Mouse (Mus musculus) left cerebral cortex, postnatal 10 days (tissue): ENCODE measurements around the gene Mettl2. TPM values are rescaled to one million over a fixed set of nuclear protein-coding genes. Genes with fewer than 3 reads are reported as not detected.
"Not testable (repeated sequence)": the region's sequence is repeated elsewhere in the genome, so short reads cannot be mapped to it uniquely, and the experiment has no call there.

Experiments used
- DNase-seq, 2 experiments: peaks; one replicate each; pipeline ENCODE4 v3.0.0; 2021 to 2022; ENCODE audit warnings: low spot score in 2 of 2, mixed read lengths in 1 of 2; ENCODE audit errors: extremely low spot score in 1 of 2
- intact Hi-C: fragments of 180-260 bp; cut with DNase I; formaldehyde crosslinking; loops from one replicate; pipeline ENCODE4 v1.15.1; 2025
- total RNA-seq, 2 experiments: library from RNA; stranded (reverse); gene quantifications; 2 replicates each; pipeline ENCODE4 v1.2.3; 2021

Gene Mettl2
- 10 to 100 TPM; 19.7 to 21.6 TPM for total RNA-seq

DNA sequence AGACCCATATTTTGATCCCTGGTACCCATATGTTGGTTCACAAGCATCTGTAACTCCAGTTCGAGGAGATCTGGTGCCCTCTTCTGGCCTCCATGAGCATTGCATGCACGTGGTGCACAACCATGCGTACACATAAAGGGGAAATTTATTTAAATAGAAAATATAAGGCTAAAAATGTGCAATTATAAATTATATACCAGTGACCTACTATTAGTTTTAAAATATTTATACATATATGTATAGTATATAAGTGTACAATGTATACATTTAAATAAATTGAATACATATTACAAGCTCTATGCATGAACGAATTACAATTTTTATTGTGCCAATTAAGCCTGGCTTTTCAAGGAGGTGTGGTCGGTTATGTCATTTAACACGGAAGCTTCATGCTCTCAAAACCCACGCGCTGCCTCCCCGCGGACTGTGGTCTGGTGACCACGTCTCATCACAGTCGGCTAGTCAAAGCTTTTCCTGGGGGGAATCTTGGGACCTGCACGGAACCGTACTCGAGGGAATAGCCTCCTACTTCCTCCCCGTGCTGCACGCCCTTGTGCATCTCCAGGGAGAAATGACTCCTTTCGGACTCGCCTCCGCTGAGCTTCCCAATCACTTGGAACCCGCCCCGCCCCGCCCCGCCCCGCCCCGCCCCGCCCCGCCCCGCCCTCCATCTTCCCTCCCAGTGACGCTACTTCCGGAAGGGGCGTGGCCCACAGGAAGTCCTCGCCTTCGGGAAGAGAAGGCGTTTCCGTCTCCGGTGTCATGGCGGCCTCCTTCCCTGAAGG, at the start of gene Mettl2:
Gene Mettl2, plus strand, starts transcription at position 691 of the 785 bp plus-strand sequence.
- peak; percentile 78 to 90 for DNase-seq
- intact Hi-C loops = loop anchor here (5.0 kb wide), 1 partner anchor 359 kb away; no protein-coding TSS in a partner anchor

DNA sequence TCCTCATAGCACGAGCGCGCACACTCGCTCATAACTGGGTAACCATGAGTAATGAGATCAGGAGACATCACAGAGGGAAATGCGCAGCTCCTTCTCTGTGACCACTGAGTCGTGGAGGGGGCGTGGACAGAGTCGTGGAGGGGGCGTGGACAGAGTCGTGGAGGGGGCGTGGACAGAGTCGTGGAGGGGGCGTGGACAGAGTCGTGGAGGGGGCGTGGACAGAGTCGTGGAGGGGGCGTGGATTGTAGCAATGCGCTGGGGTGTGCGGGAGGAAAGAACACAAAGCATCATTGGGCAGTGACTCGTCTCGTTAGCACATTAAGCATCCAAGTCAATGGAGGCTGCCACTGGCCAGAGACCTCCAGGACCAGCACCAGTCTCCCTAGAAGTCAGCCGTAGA, 13.8 kb upstream of the Mettl2 start:
- intact Hi-C loops, DNase-seq: not testable (repeated sequence)

DNA sequence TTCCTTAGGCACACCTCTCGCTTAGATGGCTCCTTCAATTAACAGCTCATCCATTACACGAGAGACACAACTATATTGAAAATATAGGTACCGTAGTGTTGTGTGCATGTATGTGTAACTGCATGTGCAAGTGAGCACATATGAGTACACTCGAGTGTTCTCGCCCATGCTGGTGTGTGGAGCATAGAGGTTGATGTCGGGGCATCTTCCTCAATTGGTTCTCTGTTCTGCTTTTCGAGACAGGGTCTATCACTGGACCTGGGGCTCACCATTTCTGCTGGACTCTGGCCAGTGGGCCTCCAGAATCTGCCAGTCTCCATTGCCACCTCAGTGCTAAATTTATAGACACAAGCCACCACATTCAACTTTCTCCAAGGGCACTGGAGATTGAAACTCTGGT, 8.4 kb upstream of the Mettl2 start:
- no peak for DNase-seq
- intact Hi-C loops = no loop called here

DNA sequence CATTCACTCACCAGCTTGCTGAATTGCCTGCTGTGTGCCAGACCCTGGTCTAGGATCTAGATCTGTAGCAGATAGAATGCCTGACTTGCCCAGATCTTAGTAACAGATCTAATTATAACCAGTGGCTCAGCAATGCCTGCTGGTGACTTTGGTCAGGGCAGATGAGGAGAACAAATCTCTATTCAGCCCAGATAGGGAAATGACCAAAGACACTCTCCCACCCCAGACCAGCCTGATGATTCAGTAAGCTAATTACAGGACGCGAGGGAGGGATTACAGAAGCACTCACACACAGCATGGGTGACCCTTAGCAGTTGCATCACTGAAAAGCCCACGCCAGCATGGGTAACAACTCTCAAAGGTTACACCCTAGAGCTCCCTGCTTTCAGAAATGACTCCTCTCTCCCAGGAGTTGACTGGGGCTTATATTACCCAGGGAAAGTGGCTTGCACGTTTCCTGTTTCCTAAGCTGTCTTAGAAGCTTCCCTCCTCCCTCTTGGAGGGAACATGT, 5.6 kb upstream of the Mettl2 start:
- no peak for DNase-seq
- intact Hi-C loops = loop anchor here (5.0 kb wide), 1 partner anchor 523 kb away; no protein-coding TSS in a partner anchor

GRCm38 (mm10) chr11:105121792-105122191, 4.4 kb upstream of the Mettl2 start:
- DNase-seq = not testable (repeated sequence)

GRCm38 (mm10) chr11:105123986-105124385, 2.2 kb upstream of the Mettl2 start:
- intact Hi-C loops = loop anchor here (5.0 kb wide), 1 partner anchor 527 kb away; no protein-coding TSS in a partner anchor
- no peak for DNase-seq

More at GRCm38 (mm10) chr11:105121792-105122191, 4.4 kb upstream of the Mettl2 start:
- intact Hi-C loops = loop anchor here (5.0 kb wide), 1 partner anchor 524 kb away; no protein-coding TSS in a partner anchor

GRCm38 (mm10) chr11:105126520-105127029, 350 bp downstream of the Mettl2 start:
- intact Hi-C loops = loop anchor here (5.0 kb wide), 1 partner anchor 359 kb away; no protein-coding TSS in a partner anchor
- DNase-seq = no peak

DNA sequence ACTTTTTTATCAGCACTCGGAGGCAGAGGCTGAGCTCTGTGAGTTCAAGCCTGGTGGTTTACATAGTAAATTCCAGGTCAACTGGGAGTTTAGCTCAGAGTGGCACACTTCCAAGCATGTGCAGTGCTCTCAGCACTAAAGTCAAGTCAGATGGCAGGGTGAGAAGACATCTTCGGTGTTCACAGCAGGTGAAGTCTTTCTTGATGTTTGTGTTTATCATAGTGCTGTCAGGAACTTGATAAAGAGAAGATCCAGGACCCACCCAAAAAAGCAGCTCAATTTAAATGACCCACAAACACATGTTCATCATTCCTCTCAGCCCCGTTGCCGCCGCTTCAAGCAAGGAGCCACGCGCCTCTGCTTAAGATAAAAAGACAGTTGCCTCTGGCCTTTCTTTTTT, 9.5 kb downstream of the Mettl2 start:
- DNase-seq = no peak
- intact Hi-C loops = loop anchor here (5.0 kb wide), 1 partner anchor 613 kb away; no protein-coding TSS in a partner anchor

GRCm38 (mm10) chr11:105137255-105137654, 11.0 kb downstream of the Mettl2 start:
- not testable (repeated sequence) for DNase-seq
- intact Hi-C loops = loop anchor here (5.0 kb wide), 1 partner anchor 615 kb away; no protein-coding TSS in a partner anchor

DNA sequence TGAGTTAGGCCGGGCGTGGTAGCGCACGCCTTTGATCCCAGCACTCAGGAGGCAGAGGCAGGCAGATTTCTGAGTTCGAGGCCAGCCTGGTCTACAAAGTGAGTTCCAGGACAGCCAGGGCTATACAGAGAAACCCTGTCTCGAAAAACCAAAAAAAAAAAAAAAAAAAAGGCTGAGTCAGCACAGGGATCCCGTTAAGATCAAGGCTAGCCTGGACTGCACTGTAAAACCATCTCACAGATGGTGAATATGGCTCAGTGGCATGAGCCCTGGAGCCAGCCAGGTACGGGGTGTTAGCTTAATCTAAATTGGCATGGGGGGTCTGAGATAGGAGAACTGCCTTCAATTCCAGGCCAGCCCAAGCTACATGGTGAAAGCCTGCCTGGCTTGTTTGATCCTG, 14.3 kb downstream of the Mettl2 start:
- DNase-seq, intact Hi-C loops: not testable (repeated sequence)

- intact Hi-C loops = no loop called here
- no peak for DNase-seq
Observed at GRCm38 (mm10) chr11:105141115-105141514, 14.9 kb downstream of the Mettl2 start.

GRCm38 (mm10) chr11:105143564-105143963, 17.3 kb downstream of the Mettl2 start:
- intact Hi-C loops = no loop called here
- DNase-seq = no peak

DNA sequence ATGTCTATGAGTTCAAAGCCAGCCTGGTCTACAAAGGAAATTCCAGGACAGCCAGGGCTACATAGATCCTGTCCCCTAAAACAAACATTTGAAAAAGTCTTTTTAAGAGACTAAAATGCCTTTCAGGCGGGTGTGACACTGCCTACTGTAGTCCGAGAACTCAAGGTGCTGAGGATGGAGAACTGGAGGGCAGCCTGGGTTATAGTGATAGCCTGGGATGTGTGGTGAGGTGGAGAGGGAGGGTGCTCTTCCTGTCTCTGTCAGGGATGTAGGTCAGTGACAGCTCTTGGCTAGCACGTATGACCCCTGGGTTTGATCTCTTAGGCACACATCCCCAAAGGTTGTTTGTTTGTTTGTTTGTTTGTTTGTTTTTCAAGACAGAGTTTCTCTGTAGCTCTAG, 17.9 kb downstream of the Mettl2 start:
- intact Hi-C loops = no loop called here
- DNase-seq = no peak

- DNase-seq = no peak
- intact Hi-C loops = no loop called here
Observed at GRCm38 (mm10) chr11:105144508-105145210, 18.4 kb downstream of the Mettl2 start.

DNA sequence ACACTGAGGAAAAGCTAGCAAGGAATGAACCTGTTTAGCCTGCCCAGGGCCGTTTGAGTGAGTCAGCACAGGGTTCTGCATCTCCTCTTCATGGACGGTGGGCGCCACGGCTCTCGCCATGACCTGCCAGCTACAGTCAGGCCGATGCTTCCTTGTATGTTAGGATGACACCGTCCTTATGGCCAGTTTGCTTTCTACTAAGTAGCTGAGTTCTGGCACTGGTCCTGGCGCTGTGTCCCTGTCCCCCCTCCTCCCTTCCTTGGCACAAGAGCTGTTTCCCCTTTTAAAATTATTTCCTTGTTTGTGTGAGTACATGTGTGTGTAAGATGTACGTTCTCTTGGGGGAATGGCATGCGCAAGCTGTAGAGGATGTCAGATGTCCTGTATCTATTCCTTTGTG, 19.0 kb downstream of the Mettl2 start:
- no peak for DNase-seq
- intact Hi-C loops = no loop called here

GRCm38 (mm10) chr11:105146593-105146992, 20.4 kb downstream of the Mettl2 start, which contains the start of gene Gm10842:
TSS of gene Gm10842 (plus strand) at chr11:105146893.
- intact Hi-C loops = no loop called here
- no peak for DNase-seq

DNA sequence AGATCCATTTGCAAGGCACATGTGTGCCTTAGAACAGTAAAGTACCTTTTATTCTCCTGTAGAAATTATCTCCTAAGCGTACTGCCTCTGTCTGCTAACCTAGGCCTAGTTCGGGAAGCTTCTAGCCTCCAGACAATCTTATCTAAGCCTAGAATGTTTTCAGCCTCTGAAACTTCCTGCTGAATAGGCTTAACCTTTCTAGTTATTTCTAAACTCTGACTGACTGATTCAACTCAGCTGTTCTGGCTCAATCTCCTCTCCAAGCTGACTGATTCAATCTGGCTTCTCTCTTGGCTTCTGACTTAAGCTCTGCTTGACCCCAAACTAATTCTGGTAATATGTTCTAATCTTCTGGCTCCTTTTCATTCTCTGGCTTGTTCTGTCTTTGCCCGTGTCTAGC, 23.1 kb downstream of the Mettl2 start:
- DNase-seq = no peak
- intact Hi-C loops = no loop called here

DNA sequence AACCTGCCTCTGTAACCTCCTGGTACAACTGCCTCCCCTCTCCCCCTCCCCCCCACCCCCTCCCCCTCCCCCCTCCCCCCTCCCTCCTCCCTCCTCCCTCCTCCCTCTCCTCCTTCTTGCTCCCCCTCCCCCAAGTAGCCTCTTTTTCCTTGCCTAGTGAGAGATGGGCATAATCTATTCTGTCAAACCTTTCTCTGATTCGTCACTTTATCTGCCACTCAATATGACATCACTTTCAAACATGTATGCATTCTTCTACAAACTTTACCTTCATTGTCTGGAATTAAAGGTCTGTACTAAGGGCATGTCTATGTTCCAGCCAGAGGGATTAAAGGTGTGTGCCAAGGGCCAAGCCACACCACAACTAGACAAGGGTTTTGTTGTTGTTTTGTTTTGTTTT, 23.5 kb downstream of the Mettl2 start:
- intact Hi-C loops = no loop called here

GRCm38 (mm10) chr11:105150691-105151090, 24.5 kb downstream of the Mettl2 start:
- DNase-seq = no peak
- intact Hi-C loops = no loop called here

More for the DNA sequence above, 23.5 kb downstream of the Mettl2 start:
- no peak for DNase-seq
